Mouse (Mus musculus) heart, embryonic 10.5 days (tissue): ENCODE data around the gene Alox8. TPM values are rescaled to one million over a fixed set of nuclear protein-coding genes. Genes with fewer than 3 reads are reported as not detected.

Experiments
- DNase-seq: peaks from one replicate; pipeline ENCODE4 v3.0.0-alpha.2; 2017; ENCODE audit warnings: low spot score
- H3K27ac ChIP-seq: fragments of 300-500 bp; sonication (generic); 2 replicates; pipeline ENCODE4 v1.5.1; 2016; ENCODE audit warnings: mild to moderate bottlenecking
- H3K27me3 ChIP-seq: fragments of 300-500 bp; sonication (generic); 2 replicates; pipeline ENCODE4 v1.6.1; 2016; ENCODE audit warnings: mild to moderate bottlenecking; ENCODE audit not compliant: poor library complexity, insufficient read depth, severe bottlenecking
- H3K36me3 ChIP-seq: fragments of 300-500 bp; sonication (generic); 2 replicates; pipeline ENCODE4 v1.6.1; 2016; ENCODE audit warnings: mild to moderate bottlenecking, moderate library complexity
- H3K4me1 ChIP-seq: fragments of 300-500 bp; sonication (generic); 2 replicates; pipeline ENCODE4 v1.6.1; 2016; ENCODE audit warnings: mild to moderate bottlenecking
- H3K4me3 ChIP-seq: fragments of 300-500 bp; sonication (generic); 2 replicates; pipeline ENCODE4 v1.5.1; 2016; ENCODE audit warnings: mild to moderate bottlenecking, moderate library complexity
- H3K9me3 ChIP-seq: fragments of 300-500 bp; sonication (generic); 2 replicates; pipeline ENCODE4 v1.6.1; 2016; ENCODE audit warnings: mild to moderate bottlenecking, moderate library complexity
- WGBS: fragments of 180-500 bp; shearing (Covaris S2); methylation state at CpG from one replicate; pipeline ENCODE4 v1.1.7; 2016; 5-methylcytosine and 5-hydroxymethylcytosine counted together
- polyA plus RNA-seq: library from polyadenylated mRNA; unstranded; fragments of >200 nt; fragmentation: Nextera tagmentation; extraction: Ambion mirVana; gene quantifications from 2 replicates; pipeline ENCODE4 v1.2.1, GENCODE M21; 2016

Alox8 gene
- polyA plus RNA-seq, 1 experiment from 2014 or later = 1.1 TPM

- Histone ChIP-seq H3K4me3 (peak overlapping the region; percentile 12; the same call in 1 of the 2 replicates), H3K27ac (no peak overlapping the region), H3K36me3 (no peaks in the 10 kb centered on the region), H3K9me3 (no peaks in the 10 kb centered on the region), H3K27me3 (peaks cover 11% of the 10 kb centered on the region; the same call in 1 of the 2 replicates), H3K4me1 (no peaks in the 10 kb centered on the region)
- peak; percentile 56 for DNase-seq
- 43% methylated on average over 2 of the region's 2 CpGs for WGBS
These were observed 13.8 kb upstream of the Alox8 start for GRCm38 (mm10) chr11:69211431-69211830.

GRCm38 (mm10) chr11:69202469-69203230, 5.0 kb upstream of the Alox8 start:
- H3K36me3 ChIP-seq = no peaks in the 10 kb centered on the region
- WGBS = 73% methylated on average over 13 of the region's 13 CpGs
- H3K27ac ChIP-seq = no peak overlapping the region
- peaks cover 48% of the 10 kb centered on the region for H3K27me3 ChIP-seq
- no peak overlapping the region for H3K4me3 ChIP-seq
- H3K9me3 ChIP-seq = no peaks in the 10 kb centered on the region
- peaks cover 17% of the 10 kb centered on the region for H3K4me1 ChIP-seq
- peak; percentile 41 for DNase-seq

GRCm38 (mm10) chr11:69200231-69200630, 2.6 kb upstream of the Alox8 start:
- H3K9me3 ChIP-seq = no peaks in the 10 kb centered on the region
- no peaks in the 10 kb centered on the region for H3K36me3 ChIP-seq
- peaks cover 28% of the 10 kb centered on the region for H3K4me1 ChIP-seq
- peaks cover 53% of the 10 kb centered on the region for H3K27me3 ChIP-seq
- H3K4me3 ChIP-seq = no peak overlapping the region
- WGBS = 31% methylated on average over 6 of the region's 6 CpGs
- DNase-seq = peak; percentile 52
- no peak overlapping the region for H3K27ac ChIP-seq

- 80% methylated on average over 1 of the region's 1 CpGs for WGBS
- H3K4me1 ChIP-seq = peaks cover 28% of the 10 kb centered on the region
- DNase-seq = peak; percentile 65
- peaks cover 54% of the 10 kb centered on the region for H3K27me3 ChIP-seq
- no peaks in the 10 kb centered on the region for H3K36me3 ChIP-seq
- no peak overlapping the region for H3K4me3 ChIP-seq
- no peak overlapping the region for H3K27ac ChIP-seq
- no peaks in the 10 kb centered on the region for H3K9me3 ChIP-seq
These were observed 1.6 kb upstream of the Alox8 start for GRCm38 (mm10) chr11:69199251-69199650.

GRCm38 (mm10) chr11:69197194-69197593, 449 bp downstream of the Alox8 start:
- no peak for DNase-seq
- Histone ChIP-seq H3K27me3 (peaks cover 46% of the 10 kb centered on the region), H3K36me3 (no peaks in the 10 kb centered on the region), H3K4me3 (peak overlapping the region; percentile 56), H3K4me1 (peaks cover 28% of the 10 kb centered on the region), H3K27ac (peak overlapping the region; percentile 13; the same call in 1 of the 2 replicates), H3K9me3 (no peaks in the 10 kb centered on the region)
- WGBS = 4% methylated on average over 14 of the region's 14 CpGs

- Histone ChIP-seq H3K27ac (peak overlapping the region; percentile 13; the same call in 1 of the 2 replicates), H3K9me3 (no peaks in the 10 kb centered on the region), H3K4me3 (peak overlapping the region; percentile 56), H3K36me3 (no peaks in the 10 kb centered on the region), H3K4me1 (peaks cover 28% of the 10 kb centered on the region), H3K27me3 (peaks cover 42% of the 10 kb centered on the region)
- peak; percentile 73 for DNase-seq
- 5% methylated on average over 5 of the region's 5 CpGs for WGBS
These were observed 877 bp downstream of the Alox8 start for GRCm38 (mm10) chr11:69196766-69197165.

GRCm38 (mm10) chr11:69192840-69193239, 4.8 kb downstream of the Alox8 start:
- Histone ChIP-seq H3K36me3 (no peaks in the 10 kb centered on the region), H3K27me3 (peaks cover 35% of the 10 kb centered on the region), H3K4me3 (no peak overlapping the region), H3K4me1 (peaks cover 14% of the 10 kb centered on the region), H3K9me3 (no peaks in the 10 kb centered on the region), H3K27ac (no peak overlapping the region)
- WGBS = 4% methylated on average over 1 of the region's 1 CpGs
- DNase-seq = peak; percentile 72

- Histone ChIP-seq H3K27me3 (peaks cover 19% of the 10 kb centered on the region; the same call in 1 of the 2 replicates), H3K36me3 (no peaks in the 10 kb centered on the region), H3K4me3 (no peak overlapping the region), H3K4me1 (no peaks in the 10 kb centered on the region), H3K27ac (no peak overlapping the region), H3K9me3 (no peaks in the 10 kb centered on the region)
- DNase-seq = peak; percentile 59
- WGBS = 81% methylated on average over 6 of the region's 6 CpGs
These were observed 11.7 kb downstream of the Alox8 start for GRCm38 (mm10) chr11:69185936-69186335.

- 90% methylated on average over 5 of the region's 5 CpGs for WGBS
- H3K4me1 ChIP-seq = no peaks in the 10 kb centered on the region
- peak; percentile 64 for DNase-seq
- no peak overlapping the region for H3K4me3 ChIP-seq
- H3K36me3 ChIP-seq = no peaks in the 10 kb centered on the region
- no peaks in the 10 kb centered on the region for H3K9me3 ChIP-seq
- peaks cover 19% of the 10 kb centered on the region; the same call in 1 of the 2 replicates for H3K27me3 ChIP-seq
- H3K27ac ChIP-seq = no peak overlapping the region
These were observed 12.6 kb downstream of the Alox8 start for GRCm38 (mm10) chr11:69185031-69185430.

GRCm38 (mm10) chr11:69180120-69180519, 17.5 kb downstream of the Alox8 start:
- H3K4me3 ChIP-seq = no peak overlapping the region
- H3K36me3 ChIP-seq = no peaks in the 10 kb centered on the region
- H3K4me1 ChIP-seq = peaks cover 11% of the 10 kb centered on the region; the same call in 1 of the 2 replicates
- H3K27ac ChIP-seq = no peak overlapping the region
- DNase-seq = no peak
- no peaks in the 10 kb centered on the region for H3K9me3 ChIP-seq
- no peaks in the 10 kb centered on the region for H3K27me3 ChIP-seq
- WGBS = 72% methylated on average over 4 of the region's 4 CpGs

GRCm38 (mm10) chr11:69179512-69179911, 18.1 kb downstream of the Alox8 start:
- no peaks in the 10 kb centered on the region for H3K27me3 ChIP-seq
- no peak overlapping the region for H3K27ac ChIP-seq
- H3K36me3 ChIP-seq = no peaks in the 10 kb centered on the region
- H3K4me1 ChIP-seq = peaks cover 11% of the 10 kb centered on the region; the same call in 1 of the 2 replicates
- DNase-seq = peak; percentile 65
- WGBS = 53% methylated on average over 3 of the region's 3 CpGs
- H3K4me3 ChIP-seq = no peak overlapping the region
- no peaks in the 10 kb centered on the region for H3K9me3 ChIP-seq

- 75% methylated on average over 3 of the region's 3 CpGs for WGBS
- no peak overlapping the region for H3K27ac ChIP-seq
These were observed 19.1 kb downstream of the Alox8 start for GRCm38 (mm10) chr11:69178525-69178924.

GRCm38 (mm10) chr11:69174722-69175121, 22.9 kb downstream of the Alox8 start:
- Histone ChIP-seq H3K9me3 (no peaks in the 10 kb centered on the region), H3K27me3 (peaks cover 12% of the 10 kb centered on the region), H3K4me3 (no peak overlapping the region), H3K27ac (no peak overlapping the region), H3K4me1 (peaks cover 11% of the 10 kb centered on the region; the same call in 1 of the 2 replicates), H3K36me3 (no peaks in the 10 kb centered on the region)
- WGBS = 78% methylated on average over 7 of the region's 7 CpGs
- DNase-seq = peak; percentile 70

More at GRCm38 (mm10) chr11:69178525-69178924, 19.1 kb downstream of the Alox8 start:
- Histone ChIP-seq H3K36me3 (no peaks in the 10 kb centered on the region), H3K4me3 (no peak overlapping the region), H3K4me1 (peaks cover 11% of the 10 kb centered on the region; the same call in 1 of the 2 replicates), H3K9me3 (no peaks in the 10 kb centered on the region), H3K27me3 (no peaks in the 10 kb centered on the region)
- no peak for DNase-seq
